Mouse (Mus musculus) B cell, adult 2 months (primary cell): ENCODE results near the gene Dhh.
"Not testable (repeated sequence)": the region's sequence is repeated elsewhere in the genome, so short reads cannot be mapped to it uniquely, and the experiment has no call there.

Source experiments
- DNase-seq, 2 experiments: peaks; one replicate each; pipeline ENCODE4 v3.0.0; 2022

Dhh gene

DNA sequence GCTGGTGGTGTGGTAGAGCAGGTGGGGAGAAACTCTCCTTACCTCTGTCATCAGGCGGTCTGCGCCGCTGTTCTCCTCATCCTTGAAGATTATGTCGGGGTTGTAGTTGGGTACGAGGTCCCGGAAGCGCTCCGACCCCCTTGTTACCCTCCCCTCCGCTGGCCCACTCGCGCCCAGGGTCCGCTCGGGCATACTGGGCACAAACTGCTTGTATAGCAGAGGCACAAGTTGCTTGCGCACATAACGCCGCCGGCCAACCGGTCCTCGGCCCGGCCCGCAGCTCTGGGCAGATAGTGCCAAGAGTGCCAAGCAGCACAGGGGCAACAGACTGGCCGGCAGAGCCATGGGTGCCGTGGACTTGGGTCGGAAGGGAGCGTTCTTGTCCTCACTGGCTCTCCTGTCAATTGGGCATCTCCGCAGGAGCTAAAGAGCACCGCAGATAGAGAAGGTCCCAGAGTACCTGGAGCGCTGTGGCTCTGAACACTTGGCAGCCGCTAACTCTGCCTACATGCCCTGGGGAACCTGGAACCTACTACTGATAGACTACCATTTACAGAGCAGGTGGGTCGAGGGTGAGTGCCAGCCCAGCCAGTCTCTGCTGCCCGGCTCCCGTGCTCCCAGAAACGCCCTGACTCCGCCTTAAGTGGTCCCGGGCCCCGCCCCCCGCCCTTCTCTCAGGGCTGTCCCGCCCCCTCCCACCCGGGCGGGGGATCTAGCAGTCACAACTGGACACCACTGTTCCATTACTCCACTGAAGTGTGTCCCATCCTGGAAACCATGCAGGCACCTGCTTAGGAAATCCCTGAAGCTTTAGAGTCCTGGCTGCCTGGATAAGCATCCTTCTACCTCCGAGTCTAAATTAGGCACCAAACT is at the start of gene Dhh:
Dhh (minus strand) TSS at position 613 of the 873 bp plus-strand sequence.
- DNase-seq = peak; percentile 9 to 29

DNA sequence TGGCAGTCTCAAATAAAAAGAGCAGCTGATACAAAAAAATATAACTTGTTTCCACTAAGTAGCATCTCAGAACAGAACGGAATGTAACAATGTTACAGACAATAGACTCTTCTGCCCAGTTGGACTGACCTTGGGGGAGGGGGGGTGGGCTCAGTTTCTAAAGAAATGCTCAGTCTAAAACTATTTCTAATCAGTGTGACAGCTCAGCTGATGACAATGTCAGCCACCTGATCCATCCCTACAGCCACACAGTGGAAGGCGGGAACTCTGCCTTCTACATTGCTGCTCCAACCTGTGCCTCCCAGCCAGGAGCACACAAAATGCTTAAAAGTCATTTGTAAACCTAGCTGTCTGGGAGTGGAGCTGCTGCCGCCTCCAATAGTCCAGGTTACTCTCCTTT is 49.5 kb upstream of the Dhh start:
- DNase-seq = no peak

DNA sequence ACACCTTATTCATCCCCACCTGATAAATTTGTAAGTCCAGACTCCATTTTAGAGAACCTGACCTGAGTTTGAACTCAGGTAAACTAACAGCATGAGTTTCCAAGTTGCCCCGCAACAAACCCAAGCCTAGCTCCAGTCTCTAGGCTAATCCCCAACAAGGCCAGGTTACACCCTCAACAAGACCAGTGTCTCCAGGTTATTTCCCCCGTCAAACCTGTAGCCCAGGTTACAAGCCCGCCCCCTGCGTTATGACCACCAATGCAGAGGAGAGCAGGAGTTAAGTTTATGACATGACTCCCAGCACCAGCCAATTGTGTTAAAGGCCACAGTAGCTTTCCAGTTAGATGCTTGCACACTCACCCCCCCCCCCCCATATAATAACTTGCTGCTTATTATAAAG is 44.8 kb upstream of the Dhh start:
- no peak for DNase-seq

DNA sequence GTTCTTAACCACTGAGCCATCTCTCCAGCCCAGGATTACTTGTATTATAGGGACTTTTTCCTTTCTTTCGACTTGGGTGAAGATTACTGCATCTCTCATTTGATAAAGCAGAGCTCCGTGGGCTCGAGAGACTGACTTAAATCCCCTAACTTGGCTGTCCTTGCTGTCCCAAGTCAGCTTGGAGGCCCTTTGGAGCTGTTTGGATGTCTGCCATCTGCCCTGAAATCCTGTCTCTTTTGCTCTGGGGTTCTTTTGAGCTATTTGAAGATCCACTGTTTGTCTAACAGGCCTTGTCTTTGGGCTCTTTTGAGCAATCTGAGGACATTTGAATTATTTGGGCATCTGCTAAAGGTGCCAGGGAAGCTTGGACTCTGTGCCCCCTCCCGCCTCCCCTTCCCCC is 43.7 kb upstream of the Dhh start:
- DNase-seq = no peak

DNA sequence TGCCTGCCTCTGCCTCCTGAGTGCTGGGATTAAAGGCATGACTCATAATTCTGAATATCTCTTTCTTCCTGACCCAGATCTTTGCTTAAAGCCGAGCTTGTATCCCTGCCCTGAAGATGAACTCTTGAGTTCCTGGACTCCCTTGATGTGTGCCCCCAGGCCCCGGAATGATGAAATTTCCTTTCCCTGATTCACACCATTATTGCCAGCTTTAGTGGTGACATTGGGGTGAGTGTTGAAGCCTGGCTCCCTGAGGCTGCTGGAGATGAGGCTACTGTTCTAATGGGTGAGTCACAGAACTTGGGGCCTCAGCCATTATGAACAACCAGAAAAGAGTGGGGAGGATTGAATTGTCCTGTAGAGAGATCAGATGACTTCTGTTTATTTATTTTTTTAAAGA is 43.2 kb upstream of the Dhh start:
- DNase-seq = no peak

DNA sequence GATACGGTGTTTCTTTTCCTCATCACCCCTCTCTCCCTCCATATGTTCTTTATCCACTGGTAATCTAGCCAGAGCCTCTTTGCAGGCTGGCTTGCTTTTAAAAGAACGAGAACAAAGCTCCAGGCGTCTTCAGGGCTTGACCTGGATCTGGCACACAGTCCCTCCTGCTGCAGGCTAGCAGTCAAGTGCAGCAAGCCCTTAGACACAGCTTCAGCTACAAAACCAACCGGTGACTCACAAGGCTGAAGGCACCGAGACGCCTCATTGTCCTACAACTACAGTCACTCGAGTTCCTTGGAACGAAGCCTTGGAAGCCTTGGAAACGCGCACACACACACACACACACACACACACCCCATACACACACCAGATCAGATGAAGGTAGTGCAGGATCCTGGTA is 42.5 kb upstream of the Dhh start:
- DNase-seq = no peak

DNA sequence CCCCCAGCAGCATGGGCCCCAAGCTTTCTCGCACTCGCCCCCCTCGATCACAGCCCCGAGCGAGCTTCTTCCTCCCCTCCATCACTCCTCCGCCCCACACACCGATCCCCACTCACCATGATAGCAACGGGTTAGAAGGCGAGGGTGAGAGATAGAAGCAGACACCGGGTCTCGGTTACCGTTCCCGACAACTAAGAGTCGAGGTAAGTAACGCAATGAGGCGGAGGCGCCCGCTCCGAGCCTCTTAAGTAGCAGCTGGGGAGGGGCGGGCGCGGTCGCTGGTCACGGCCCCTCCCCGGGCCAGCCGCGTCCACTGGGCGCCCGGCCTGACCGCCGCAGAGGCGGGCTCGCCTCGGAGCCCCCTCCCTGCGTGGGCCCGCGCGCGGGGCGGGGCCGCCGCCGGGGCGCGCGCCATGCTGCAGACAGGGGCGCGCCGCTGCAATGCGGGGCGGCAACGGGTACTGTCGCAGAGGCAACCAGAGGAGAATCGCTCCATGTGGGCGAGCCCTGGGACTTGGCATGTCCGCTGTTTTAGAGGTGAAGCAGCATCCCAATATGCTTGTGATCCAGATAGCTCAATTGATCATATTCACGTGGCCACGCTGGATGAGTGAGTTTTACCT is 36.0 kb upstream of the Dhh start, which contains the start of gene Tuba1b:
Tuba1b (minus strand) TSS at position 349 of the 623 bp plus-strand sequence.
- DNase-seq = peak; percentile 83 to 88

DNA sequence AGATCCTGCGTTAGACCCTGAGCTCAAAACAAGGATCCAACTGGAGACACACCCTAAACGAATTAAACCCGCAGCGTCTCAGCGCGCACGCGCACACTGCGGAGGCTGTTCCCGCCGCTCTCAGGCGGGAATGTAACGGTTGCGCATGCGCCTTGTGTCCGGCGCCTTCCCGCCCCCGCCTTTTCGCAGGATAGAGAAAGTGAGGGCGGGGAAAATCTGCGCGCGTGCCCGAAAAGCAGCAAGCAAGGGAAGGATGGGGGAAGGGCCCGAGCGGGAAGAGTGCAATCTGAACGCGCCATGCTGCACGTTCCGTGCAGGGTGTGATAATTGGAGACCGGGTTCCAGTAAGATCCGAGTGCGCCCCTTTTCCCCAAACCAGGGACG is 35.5 kb upstream of the Dhh start:
- DNase-seq = peak; percentile 86 to 87

DNA sequence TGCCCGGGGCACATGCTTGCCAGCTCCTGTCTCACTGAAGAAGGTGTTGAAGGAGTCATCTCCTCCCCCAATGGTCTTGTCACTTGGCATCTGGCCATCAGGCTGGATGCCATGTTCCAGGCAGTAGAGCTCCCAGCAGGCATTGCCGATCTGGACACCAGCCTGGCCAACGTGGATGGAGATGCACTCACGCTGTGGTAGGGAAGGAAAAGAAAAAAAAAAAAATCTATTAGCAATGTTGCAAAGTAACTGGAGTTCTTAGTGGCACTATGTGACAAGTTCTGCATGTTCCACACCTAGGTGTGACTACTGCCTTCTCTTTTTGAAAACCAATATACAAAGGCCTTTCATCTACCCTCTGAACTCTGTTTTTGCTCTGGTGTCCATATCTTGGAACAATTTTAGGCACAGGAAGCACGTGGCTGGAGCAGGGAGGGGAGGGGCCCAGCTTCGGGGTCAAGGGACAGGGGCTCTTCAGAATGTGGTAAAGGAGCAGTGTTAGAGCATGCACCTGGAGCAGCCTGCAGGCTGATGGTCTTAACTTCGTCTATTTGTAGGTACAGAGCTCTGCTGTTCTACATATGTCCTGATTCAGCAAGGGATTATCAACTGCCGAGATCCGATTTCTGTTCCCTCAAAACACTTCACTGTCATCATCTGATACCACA is 34.8 kb upstream of the Dhh start:
- not testable (repeated sequence) for DNase-seq

DNA sequence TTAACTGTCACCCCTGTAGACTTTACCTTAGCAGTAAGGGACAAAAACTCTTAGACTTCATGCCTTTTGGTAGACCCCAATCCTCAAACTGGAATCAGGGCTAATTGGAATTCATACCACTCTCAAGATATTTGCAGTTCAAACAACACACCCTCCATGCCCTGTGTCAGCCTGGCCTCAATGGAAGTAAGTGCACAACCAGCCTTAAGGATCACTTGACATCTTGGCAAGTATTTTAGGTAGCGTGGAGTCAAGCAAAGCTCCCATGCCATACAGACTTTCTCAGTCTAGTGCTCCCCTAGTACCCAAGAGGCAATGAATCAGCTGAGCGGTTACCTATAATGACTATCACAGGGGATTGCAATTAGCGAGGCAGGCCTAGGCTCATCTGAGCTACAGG is 32.7 kb upstream of the Dhh start:
- DNase-seq = no peak

DNA sequence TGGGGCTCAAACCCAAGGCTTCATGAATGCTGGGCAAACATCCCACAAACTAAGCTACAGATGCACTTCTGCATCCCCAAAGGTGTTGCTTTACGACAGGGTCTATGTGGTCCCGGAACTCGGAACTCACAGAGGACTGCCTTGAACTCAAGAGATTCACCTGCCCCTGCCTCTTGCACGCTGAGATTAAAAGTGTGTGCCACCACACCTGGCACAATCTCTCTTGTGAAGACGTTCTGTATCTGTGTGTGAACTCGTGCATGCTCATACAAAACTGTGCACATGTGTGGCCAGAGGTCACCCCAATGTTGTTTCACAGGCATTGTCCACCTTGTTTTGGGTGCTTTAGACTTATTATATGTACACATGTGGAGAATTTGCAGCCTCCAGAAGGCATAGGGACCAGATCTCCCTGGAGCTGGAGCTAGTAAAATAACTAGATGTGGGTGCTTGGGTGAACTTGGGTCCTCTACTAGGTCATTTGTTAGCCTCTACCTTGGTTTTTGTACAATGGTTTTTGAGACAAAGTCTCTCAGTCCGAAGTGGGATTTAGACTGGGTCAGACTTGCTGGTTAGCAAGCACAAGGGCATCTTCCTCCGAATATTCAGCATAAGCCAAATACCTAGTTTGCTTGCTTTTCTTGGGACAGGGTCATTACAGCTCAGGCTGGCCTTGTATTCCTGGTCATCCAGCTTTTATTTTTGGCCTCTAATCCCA is 31.8 kb upstream of the Dhh start:
- DNase-seq = no peak

DNA sequence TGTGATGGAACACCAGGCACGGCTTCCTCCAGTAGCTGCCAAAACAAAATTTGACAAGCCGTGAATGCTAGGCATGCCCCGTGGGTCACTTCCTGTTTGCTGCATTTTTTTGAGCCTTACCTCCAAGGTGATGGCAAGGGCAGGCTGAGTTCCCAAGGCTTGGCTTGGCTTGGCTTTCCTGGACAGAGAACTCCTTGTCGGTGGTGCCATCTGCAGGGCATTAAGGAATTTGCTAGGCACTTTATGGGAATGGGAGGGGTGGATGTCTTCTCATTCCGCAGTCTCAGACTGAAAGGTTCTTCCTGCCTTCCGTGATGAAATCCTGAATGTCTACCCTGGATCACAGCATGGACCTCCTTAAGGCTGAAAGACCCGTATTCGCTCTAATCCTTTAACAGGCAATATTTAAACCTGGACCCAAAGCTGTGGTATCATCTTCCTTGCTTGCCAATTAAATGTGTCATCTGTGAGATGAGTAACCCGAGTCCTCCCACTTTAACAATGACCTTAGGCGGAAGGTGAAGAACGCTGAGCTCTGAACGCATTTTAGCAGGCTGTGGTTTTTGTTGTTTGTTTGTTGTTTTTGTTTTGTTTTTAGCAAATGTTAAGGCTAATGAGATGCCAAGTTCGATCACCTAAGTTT is 30.4 kb upstream of the Dhh start:
- peak; percentile 42 to 50 for DNase-seq

DNA sequence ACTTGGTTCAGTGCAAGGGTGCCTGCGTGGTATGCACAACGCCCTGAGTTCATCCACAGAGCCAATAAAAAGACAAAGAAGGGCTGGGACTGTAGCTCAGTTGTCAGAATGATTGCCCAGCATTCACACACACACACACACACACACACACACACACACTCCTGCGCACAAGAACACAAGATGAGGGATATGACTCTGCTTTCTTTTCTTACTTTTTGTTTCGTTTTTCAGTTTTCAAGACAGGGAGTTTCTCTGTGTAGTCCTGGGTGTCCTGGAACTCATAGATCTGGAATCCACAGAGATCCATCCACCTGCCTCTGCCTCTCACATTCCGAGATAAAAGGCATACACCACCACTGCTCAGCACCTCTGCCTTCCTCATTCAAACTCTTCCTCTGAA is 29.2 kb upstream of the Dhh start:
- DNase-seq = no peak

DNA sequence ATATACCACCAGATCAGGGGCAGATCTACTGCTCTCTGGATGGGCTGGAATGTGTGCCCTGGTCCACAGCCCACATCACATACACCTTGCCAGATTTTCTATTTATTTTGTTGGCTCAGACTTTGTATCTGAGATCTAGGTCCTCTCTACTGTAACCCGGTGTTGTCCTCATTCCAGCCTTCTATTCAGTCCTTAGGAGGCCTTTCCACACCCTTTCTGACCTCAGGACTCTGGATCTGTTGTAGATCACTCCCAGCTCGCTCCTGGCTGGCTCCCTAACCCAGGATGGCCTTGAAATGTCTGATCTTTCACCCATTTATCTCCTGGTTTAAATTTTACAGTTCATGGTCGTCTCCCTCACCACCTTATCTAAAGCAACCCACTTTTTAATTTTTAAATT is 26.3 kb upstream of the Dhh start:
- no peak for DNase-seq

DNA sequence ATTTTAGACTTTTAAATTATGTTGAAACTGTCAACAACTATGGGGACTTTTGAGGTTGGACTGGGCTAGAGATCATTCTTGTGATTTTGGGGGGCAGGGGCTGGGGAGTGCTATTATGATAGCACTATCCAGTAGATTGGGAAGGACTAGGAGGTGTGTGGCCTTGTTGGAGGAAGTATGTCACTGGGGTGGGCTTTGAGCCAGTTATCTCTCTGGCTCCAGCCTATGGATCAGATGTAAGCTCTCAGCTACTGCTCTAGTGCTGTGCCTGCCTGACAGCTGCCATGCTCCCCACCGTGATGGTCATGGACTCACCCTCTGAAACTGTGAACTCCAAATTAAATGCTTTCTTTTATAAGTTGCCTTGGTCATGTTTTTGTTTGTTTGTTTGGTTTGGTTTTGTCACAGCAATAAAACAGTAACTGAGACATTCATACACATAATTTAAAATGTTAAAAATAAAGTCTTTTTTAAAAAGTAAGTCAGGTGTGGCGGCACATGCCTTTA is 24.7 kb upstream of the Dhh start:
- DNase-seq = no peak

DNA sequence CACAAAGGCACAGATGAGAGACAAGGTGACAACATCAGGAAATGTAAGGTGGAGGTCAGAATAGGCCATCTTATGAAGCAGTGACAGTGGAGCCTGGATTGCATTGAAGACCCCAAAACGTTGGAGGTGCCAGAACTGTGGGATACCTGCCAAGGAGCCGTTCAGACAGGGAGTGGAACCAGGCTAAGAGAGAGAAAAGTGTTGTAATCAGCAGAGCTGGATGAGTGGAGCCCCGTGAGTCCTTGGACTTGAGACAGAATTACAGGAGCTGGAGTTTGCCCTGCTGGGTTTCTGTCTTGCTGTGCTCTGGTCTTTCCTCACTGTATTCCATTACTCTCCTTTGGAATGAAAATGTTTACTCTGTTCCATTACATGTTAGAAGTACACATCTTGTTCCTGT is 24.2 kb upstream of the Dhh start:
- no peak for DNase-seq

DNA sequence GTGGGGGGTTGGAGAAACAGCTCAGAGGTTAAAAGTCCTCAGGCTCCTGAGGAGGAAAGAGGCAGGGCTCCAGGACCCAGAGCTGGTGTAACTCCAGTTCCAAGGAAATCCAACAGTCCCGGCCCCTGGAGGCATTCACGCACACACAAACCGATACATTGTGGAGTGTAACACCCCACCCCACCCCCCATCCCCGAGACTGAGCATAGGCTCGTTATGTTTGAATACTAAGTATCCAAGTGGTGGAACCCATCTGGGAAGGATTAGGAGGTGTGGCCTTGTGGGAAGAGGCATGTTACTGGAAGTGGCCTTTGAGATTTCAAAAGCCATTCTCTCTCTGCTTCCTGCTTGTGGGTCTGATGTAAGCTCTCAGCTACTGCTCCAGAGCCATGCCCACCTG is 23.2 kb upstream of the Dhh start:
- no peak for DNase-seq

DNA sequence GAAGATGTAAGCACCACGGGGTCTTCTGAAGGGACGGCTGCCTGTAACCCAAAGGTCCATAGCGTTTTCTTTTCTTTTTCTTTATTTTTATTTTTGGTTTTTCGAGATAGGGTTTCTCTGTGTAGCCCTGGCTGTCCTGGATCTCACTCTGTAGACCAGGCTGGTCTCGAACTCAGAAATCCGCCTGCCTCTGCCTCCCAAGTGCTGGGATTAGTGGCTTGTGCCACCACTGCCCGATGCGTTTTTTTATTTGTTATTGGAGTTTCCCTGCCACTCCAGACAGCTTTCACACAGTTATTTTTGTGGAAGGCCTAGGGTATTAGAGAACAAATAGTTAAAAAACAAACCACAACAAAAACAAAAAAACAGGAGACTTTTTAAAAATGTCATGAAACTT is 20.2 kb upstream of the Dhh start:
- not testable (repeated sequence) for DNase-seq

DNA sequence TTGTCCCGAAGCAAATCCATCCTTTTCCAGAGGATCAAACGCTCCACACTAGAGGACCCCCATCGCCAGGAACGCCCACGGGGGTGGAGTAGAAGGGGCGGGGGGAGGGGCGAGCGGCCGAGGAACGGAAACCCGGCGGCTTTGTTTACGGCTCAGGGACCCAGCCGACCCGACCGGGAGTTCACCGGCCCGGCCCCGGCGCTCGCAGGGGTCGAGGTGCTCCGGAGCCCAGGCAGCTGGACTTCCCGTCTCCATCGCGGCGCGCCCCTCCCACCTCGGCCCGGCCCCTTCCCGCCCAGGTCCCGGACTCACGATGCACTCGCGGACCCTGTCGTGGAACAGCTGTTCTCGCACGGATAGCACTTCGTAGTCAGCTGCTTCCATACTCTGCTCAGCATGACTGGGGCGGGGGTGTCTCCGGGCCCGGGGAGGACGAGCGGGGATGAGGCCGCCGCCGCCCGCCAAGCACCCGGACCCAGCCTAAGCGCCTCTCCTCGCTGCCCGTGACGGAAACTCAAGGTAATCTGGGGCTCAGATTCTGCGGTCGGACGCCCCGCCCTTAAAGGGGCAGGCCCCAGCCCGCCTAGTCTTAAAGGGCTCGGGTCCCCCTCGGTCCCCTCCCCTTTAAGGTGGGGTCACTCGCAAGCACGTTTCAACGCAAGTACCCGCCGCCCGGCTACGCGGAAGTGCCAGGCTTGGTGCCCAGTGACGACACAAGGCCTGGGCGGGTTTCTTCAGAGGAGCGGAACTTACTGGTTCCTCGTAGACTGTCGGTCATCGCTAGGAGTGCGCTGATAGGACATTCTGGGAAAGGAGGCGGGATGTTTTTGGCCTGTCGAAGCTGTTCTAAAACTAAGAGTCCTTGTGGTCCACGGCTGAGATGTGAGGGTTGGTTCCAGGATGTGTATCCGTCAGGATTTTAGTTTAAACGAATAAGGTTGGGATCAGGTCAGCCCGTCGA is 19.5 kb upstream of the Dhh start, which contains the start of gene Lmbr1l:
Lmbr1l (minus strand) TSS at position 694 of the 961 bp plus-strand sequence.
- DNase-seq = peak; percentile 97 to 98

DNA sequence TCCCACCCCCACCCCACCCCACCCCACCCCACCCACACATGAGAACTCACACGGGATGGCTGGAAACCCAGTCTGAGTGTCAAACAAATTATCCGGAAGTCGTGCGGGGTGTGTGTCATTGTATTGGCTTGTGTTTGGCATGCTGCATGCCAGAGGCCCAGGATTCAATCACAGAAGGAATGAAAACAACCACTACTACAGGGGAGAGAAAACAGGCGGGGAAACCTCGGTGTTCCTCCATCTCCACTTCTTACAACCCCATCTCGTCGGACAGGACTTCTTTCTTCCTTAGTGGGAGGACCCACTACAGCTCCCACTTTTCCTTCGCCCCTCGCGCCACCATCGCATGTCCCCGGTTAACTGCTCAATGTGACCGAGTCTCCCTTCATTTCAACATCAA is 18.8 kb upstream of the Dhh start:
- DNase-seq = no peak

DNA sequence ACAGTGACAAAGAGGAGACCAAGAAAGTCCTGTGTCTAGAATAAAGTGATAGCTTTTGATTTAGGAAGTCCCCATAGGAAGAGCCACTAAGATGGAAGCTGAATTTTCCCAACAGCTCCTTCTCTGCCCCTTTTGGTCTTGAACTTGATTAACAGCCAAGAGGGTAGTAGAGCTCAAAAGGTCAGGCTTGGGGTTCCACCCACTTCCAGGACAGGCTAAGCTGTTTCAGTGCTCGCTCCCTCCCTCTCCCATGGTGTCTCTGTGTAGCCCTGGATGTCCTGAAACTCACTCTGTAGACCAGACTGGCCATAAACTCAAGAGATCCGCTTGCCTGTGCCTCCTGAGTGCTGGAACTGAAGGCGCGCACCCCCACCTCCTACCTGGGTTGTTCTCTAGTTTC is 17.7 kb upstream of the Dhh start:
- no peak for DNase-seq
